16 mouse cellular contexts compared by ENCODE assay signal in the genomic region with DNA sequence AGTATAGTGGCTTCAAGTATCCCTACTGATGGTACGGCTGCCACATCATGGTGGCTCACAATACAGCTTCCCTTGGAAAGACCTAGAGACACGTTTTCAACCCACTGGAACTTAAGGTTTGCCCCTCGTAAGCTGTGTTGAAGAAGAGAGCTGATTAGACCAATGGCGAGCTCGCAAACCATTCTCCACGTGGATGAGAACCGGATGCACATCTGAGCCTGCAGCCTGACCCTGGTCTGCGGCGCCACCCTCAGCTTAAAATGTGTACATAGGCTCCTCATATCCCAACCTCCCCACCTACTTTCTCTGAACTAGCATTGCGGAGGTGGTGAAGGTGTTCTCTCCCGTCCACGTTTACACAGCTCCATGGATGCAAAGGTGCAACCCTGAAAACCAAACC. TPM values are rescaled to one million over a fixed set of nuclear protein-coding genes. Genes with fewer than 3 reads are reported as not detected.
"Had no signal": no experiment of that assay in that cellular context is flagged by ENCODE, and none has a peak within 500 bp of the region (broad histone marks: within the 10 kb centered on the region; RNA-seq: fewer than 3 reads in every experiment).

No protein-coding gene starts in this region.

- H3K9me3 ChIP-seq: limb, embryonic 10.5 days; liver, embryonic 13.5 days; midbrain, embryonic 15.5 days; neural tube, embryonic 12.5 days had no signal

- H3K27ac ChIP-seq: left cerebral cortex, adult 2 months; limb, embryonic 10.5 days; liver, embryonic 13.5 days; macrophage; midbrain, embryonic 15.5 days; neural tube, embryonic 12.5 days had no signal

- H3K4me1 ChIP-seq: limb, embryonic 10.5 days; midbrain, embryonic 15.5 days; neural tube, embryonic 12.5 days had no signal

- H3K36me3 ChIP-seq: limb, embryonic 10.5 days; liver, embryonic 13.5 days; midbrain, embryonic 15.5 days; neural tube, embryonic 12.5 days had no signal

- H3K9ac ChIP-seq: liver, embryonic 13.5 days; midbrain, embryonic 15.5 days; neural tube, embryonic 12.5 days had no signal

- H3K4me2 ChIP-seq: liver, embryonic 13.5 days; midbrain, embryonic 11.5 days; midbrain, embryonic 15.5 days; neural tube, embryonic 12.5 days had no signal

- H3K27me3 ChIP-seq: liver, embryonic 13.5 days; midbrain, embryonic 15.5 days; neural tube, embryonic 12.5 days had no signal

- H3K4me3 ChIP-seq: left cerebral cortex, adult 2 months; limb, embryonic 10.5 days; liver, embryonic 13.5 days; megakaryocyte, embryonic 14.5 days; midbrain, embryonic 15.5 days; neural tube, embryonic 12.5 days had no signal

- ATAC-seq: intestine, embryonic 16.5 days; midbrain, embryonic 15.5 days had no signal

- DNase-seq: kidney, adult 8-10 months; kidney, postnatal 25 days; liver, embryonic 13.5 days; lung, adult 2 months; lung, postnatal 10 days; retina, postnatal 1 day; right cerebral cortex, postnatal 4 days; spleen, adult 18-20 months had no signal

RNA-seq across cellular contexts. Expression of a gene that starts 37.6 kb away (rescaled TPM):
- polyA plus RNA-seq: limb, embryonic 10.5 days had no signal
